Mouse (Mus musculus): ENCODE measurements around the gene Fgf10. TPM values are rescaled to one million over a fixed set of nuclear protein-coding genes. Genes with fewer than 3 reads are reported as not detected.

Fgf10 gene
- polyA plus RNA-seq, 1 experiment, result 0.11 TPM

DNA sequence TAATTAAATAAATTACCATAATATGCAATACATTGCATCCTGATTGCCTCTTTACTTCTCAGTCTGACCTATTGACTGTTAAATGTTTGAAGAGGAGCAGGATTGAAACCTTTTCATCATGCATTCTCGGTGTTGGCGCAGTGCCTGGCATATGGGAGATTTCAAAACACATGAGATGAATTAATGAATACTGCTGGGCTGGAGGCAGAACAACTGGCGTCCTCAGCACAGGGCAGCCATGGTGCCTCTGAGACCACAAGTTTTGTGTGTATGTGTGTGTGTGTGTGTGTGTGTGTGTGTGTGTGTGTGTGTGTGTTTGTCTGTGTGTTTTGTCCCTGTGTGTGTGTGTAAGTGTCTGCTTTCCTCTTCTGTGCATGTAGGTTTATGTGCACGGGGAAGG, 165.5 kb downstream of the Fgf10 start:
- Histone ChIP-seq H3K79me2 (ENCODE audit: control insufficient read depth, insufficient read depth) (no peaks in the 10 kb centered on the region), H3K36me3 (ENCODE audit: control insufficient read depth, insufficient read depth) (no peaks in the 10 kb centered on the region), H3K27me3 (ENCODE audit: control insufficient read depth, insufficient read depth, insufficient read length) (no peaks in the 10 kb centered on the region), H3K4me2 (ENCODE audit: low read depth) (no peak overlapping the region), H3ac (ENCODE audit: control insufficient read depth, insufficient read length) (no peak overlapping the region), H3K4me3 (no peak overlapping the region)
- TF ChIP-seq MYOD1 (IDR thresholded peaks at IDR 0.05; ENCODE audit: control insufficient read depth in 1 of 3, insufficient read length in 2 of 3, low read depth in 2 of 3) (no peak), POLR2AphosphoS2 (IDR thresholded peaks at IDR 0.05; ENCODE audit: insufficient read length, low read depth) (no peak), MAX (IDR thresholded peaks at IDR 0.05; ENCODE audit: low read depth) (no peak), TCF12 (IDR thresholded peaks at IDR 0.05; ENCODE audit: insufficient read depth, poor library complexity, severe bottlenecking) (no peak), POLR2A (IDR thresholded peaks at IDR 0.05; ENCODE audit: insufficient read length, low read depth) (no peak), REST (IDR thresholded peaks at IDR 0.05; ENCODE audit: insufficient read depth, insufficient read length) (no peak), E2F4 (IDR thresholded peaks at IDR 0.05; ENCODE audit: insufficient read depth) (no peak), TCF3 (IDR thresholded peaks at IDR 0.05; ENCODE audit: insufficient read length, low read depth) (no peak), CEBPB (IDR thresholded peaks at IDR 0.05; ENCODE audit: insufficient read depth, poor library complexity, severe bottlenecking) (no peak), USF1 (IDR thresholded peaks at IDR 0.05; ENCODE audit: low read depth) (no peak)
